Mouse (Mus musculus): ENCODE data around the gene Pde4d. TPM values are rescaled to one million over a fixed set of nuclear protein-coding genes. Genes with fewer than 3 reads are reported as not detected.

Pde4d gene
- total RNA-seq, 2 experiments from 2014 or later: 37.4 to 43.6 TPM

GRCm38 (mm10) chr13:109820141-109820540 lies 1370.4 kb downstream of the Pde4d start:
- intact Hi-C loops (cut with DNase I): loop anchor here (5.0 kb wide), 1 partner anchor 67 kb away; no protein-coding TSS in a partner anchor
- DNase-seq: no peak

- DNase-seq: no peak
- intact Hi-C loops (cut with DNase I): loop anchor here (5.0 kb wide), 1 partner anchor 66 kb away; no protein-coding TSS in a partner anchor
Measured at GRCm38 (mm10) chr13:109820866-109821265, 1371.1 kb downstream of the Pde4d start.

DNA sequence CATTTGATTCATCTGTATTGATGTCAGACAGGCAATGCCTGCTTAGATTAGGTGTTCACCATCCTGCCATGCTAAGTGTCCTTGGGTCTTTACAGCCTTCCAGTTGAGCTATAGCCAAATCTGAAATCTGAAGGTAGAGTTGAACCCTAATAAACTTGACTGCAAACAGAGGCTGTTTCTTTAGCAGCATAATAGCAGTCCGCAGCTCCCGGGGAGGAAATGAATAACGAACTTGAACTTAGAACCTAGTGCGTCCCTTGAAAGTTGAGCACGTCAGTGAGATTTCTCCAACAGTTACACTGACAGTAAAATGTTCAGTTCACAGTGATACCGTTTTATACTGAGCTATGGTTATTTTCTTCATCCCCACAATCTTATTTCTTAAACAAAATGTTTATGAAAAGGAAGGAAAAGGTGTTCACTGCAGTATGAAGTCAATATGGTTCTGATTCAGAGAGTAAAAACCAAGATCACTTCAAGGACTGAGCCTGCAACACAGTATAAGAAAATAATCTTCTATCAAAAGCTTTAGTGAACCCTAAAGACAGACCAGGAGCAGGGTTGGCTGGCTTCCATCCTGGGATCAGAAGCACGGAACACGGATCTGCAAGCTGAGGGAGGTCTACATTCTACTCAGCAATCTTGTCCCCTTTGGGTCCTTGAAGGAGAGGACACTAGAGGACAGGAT lies 1372.1 kb downstream of the Pde4d start:
- no peak for DNase-seq
- intact Hi-C loops (cut with DNase I): loop anchor here (1.0 to 5.0 kb wide), 3 partner anchors 46 to 81 kb away; no protein-coding TSS in a partner anchor

GRCm38 (mm10) chr13:109822413-109823298 lies 1372.9 kb downstream of the Pde4d start:
- intact Hi-C loops (cut with DNase I): loop anchor here (1.0 to 5.0 kb wide), 3 partner anchors 46 to 80 kb away; no protein-coding TSS in a partner anchor
- DNase-seq: peak; percentile 89 to 94

DNA sequence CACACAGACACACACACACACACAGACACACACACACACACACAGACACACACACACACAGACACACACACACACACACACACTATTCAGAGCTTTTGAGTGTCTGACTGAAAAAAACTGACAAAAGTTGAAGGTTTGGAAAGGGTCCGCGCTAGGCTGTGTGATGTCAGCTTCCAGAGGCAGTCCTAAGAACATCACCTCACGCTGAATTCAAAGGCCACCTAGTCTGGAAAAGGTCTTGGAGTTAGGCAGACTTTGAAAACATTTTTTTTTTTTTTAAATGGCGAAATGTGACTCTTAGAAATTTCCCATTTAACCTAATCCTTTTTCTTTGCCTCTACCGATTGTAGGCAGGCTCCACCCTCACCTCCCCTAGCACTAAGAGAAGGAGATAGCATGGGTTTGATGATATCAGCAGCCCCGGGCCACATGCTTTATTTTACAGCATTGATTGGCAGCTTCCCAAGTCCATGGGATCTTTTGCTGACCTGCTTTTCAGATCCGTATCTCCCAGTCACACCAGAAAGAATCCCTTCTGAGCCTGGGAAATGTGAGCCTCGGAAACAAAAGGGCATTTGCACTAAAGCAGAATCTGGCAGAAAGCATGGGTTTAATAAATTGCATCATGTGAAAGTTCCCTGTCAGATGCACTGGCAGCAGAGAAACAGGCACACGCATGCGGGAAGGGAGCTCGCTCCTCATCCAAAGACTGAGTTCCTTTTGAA lies 1373.7 kb downstream of the Pde4d start:
- peak; percentile 22 to 26 for DNase-seq
- intact Hi-C loops (cut with DNase I): loop anchor here (2.0 to 5.0 kb wide), 2 partner anchors 64 to 79 kb away; no protein-coding TSS in a partner anchor

DNA sequence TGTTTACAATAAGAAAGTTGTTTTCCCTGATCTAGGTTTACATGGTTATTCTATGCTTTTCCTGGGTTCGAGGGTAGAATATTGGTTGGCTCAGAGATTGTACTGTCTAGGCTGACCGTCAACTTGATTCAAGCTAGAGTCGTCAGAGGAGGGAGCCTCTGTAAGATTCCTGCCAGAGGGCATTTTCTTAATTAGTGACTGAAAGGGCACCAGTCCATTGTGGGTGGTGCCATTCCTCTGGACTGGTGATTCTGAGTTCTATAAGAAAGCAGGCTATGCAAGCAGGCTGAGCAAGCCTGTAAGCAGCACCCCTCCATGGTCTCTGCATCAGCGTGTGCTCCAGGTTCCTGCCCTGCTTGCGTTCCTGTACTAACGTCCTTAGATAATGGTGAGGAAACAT lies 1376.1 kb downstream of the Pde4d start:
- no peak for DNase-seq
- intact Hi-C loops (cut with DNase I): no loop called here

- intact Hi-C loops (cut with DNase I): no loop called here
- no peak for DNase-seq
Measured at GRCm38 (mm10) chr13:109827341-109827740, 1377.6 kb downstream of the Pde4d start.

DNA sequence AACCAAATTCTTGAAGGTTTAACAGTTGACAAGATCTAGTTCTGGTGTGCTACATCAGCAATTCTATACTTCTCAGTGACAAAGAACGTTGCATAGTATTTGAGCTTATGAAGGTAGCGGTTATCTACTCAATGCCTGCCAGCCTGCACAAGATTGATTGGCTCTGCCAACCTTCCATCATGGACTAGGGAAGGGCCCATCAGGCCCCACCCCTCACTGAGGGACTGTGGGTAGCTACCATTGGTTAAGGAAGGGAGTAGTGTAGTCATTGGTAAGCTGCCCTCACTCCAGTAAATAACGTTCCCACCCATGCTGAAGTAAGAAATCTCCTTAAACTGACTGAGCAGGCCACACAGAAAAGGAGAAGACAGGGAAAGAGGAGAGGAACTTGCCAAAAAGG lies 1378.2 kb downstream of the Pde4d start:
- intact Hi-C loops (cut with DNase I): no loop called here
- DNase-seq: no peak

GRCm38 (mm10) chr13:109829444-109829843 lies 1379.7 kb downstream of the Pde4d start:
- intact Hi-C loops (cut with DNase I): no loop called here
- DNase-seq: no peak

- no peak for DNase-seq
- intact Hi-C loops (cut with DNase I): no loop called here
Measured at GRCm38 (mm10) chr13:109834935-109835334, 1385.2 kb downstream of the Pde4d start.

- no peak for DNase-seq
- intact Hi-C loops (cut with DNase I): no loop called here
Measured at GRCm38 (mm10) chr13:109837453-109837852, 1387.7 kb downstream of the Pde4d start.

DNA sequence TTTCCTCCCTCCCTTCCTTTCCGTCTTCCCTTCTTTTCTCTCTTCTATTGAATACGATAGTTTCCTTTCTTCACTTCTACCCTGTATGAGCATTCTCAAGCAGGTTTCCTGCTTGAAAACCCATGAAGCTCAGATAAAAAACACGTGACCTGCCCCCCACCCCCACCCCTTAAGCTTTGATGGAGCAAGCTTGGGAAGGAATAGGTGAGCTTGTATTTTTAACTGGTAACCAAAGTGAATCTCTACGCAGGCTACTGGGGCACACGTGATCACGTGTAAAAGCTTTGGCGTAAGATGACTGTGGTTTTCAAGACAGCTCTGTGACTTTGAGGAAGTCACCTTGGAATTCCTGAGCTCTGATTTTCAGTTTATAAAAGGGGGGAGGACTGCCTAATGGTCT lies 1388.2 kb downstream of the Pde4d start:
- intact Hi-C loops (cut with DNase I): no loop called here
- no peak for DNase-seq

GRCm38 (mm10) chr13:109840251-109840650 lies 1390.5 kb downstream of the Pde4d start:
- intact Hi-C loops (cut with DNase I): no loop called here
- no peak for DNase-seq

DNA sequence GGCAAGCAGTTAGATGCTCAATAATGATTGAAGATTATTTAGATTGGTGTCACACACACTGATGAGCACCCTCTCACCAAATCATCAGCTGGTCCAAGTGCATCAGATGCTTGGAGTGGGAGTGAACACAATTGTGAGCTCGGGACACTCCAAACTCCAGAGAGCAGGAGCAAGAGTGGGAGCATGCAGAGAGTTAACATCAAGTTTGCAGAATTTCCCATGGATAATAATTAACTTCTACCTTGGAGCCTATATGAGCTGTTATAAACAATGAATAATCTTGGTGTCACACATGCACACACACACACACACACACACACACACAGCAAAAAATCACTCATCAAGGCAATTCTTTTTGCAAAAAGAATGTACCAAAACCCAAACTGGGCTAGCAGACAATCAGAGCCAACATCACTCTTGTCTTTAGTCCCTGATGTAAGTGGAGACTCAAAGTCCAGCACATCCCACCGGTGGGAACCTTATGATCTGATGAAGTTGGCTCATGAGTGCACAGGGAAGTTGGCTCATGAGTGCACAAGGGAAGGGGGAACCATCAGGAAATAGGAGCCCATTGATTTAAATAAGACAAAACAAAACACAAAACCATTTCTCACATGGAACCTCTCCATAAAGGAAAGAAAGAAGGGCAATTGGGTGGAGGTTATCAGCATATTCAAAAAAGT lies 1391.5 kb downstream of the Pde4d start:
- intact Hi-C loops (cut with DNase I): no loop called here
- DNase-seq: no peak

- intact Hi-C loops (cut with DNase I): no loop called here
- DNase-seq: no peak
Measured at GRCm38 (mm10) chr13:109842982-109843381, 1393.2 kb downstream of the Pde4d start.

DNA sequence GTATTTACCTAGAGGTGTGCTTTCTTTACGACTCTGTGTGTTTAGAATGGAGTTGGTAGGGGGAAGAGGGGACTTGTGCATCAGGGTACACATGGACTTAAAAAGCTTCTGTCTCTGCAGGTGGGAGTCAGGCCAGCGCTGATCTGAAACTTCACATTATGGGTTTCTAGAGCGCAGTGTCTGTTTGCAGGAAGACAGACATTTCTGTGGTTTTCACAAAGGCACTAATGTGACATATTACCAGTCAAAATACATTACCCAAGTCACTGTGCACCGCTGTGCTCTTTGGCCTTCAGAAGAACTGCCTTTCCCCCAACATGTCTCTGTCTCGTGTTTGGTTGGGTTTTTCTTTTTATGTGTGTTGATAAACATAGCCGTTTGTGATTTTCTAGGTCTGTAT lies 1395.1 kb downstream of the Pde4d start:
- intact Hi-C loops (cut with DNase I): no loop called here

DNA sequence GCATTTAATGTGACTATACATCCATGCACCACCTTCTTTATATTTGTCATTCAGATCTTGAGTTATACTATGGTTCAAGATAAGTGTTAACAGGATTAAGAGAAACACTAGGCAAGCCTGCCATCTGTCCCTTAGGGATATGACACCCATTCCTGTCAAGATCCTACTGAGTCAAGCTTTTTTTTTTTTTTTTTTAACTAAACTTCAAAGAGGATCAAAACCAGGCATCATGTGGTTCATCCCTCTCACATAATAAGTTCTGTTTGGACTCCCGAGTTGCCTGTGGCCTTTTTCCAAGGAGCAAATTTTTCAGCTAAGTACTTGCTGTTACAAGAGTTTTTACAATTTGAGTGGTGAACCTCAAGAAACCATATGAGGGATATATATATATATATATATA lies 1414.1 kb downstream of the Pde4d start:
- DNase-seq: no peak
- intact Hi-C loops (cut with DNase I): no loop called here

More for the DNA sequence above, 1395.1 kb downstream of the Pde4d start:
- DNase-seq: no peak

DNA sequence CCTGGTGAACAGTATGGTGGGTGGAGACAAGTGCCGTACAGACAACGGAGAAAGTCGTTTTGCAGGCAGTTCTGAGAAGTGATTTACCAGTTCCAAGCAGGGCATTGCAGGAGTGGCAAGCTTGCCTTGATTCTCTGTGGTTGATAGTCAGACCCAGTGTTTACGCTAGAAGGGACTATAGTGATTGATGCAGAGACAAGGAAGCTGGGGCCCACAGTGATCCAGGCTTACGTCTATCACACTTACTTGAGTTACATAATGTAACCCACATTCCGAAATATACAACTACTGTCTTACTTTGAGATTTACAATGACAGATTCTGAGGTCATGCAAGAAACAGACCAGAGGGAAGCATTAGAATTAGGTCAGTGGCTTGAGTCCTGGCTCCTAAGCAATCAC lies 1414.6 kb downstream of the Pde4d start:
- DNase-seq: no peak
- intact Hi-C loops (cut with DNase I): no loop called here

DNA sequence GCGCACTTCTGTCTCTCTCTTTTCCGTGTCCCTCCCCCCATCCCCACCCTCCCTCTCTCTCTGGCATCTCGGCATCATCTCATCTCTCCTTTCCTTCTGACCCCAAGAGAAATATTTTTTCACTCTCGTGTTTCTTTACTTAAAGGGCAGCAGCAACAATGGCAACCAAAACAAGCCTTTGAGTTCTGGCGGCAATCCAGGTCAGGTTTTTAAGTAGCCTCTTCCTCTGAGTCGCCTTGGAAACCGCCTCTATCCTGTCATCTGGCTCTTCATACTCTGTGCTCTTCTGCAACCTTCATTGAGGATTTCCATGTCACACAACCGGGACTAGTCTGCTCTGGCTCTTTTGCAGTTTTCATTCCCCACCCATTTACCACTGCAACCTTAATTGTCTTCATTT lies 1430.6 kb downstream of the Pde4d start:
- intact Hi-C loops (cut with DNase I): no loop called here
- no peak for DNase-seq

DNA sequence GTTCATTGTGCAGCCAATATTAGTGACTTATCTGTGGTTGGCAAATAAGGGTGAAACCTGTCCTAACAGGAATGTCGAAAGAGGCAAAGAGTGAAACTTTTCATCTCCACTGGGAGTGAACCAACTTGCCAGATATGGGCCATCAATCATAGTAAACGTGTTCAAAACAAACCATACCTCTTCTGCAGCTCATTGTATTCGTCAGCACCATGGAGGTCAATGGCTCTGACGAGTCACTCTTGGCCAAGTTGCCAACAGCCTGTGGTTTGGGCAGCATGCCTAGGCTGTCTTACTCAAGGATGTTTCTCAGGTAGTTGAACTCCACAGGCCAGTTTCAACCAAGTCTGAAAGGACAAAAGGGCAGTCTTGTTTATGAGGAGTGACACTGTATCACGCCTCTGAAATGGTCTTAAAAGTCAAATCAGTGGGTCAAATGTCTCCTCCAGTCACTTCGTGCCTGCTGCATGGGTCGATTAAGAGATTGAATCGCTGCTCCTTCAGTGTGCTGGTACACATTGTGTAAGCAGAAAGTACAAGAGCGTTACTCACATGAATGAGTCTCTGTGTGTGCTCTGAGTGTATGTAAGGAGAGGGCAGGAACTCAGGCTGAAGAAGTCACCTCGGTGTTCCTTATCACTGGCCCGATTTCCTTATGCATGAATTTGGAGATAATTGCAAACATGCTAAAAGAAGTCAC lies 1431.6 kb downstream of the Pde4d start:
- DNase-seq: no peak
- intact Hi-C loops (cut with DNase I): no loop called here

Data from heart, postnatal 36 days (tissue).